Mouse (Mus musculus): ENCODE data around the gene Crisp3.

- no peak for TF ChIP-seq CTCF (IDR thresholded peaks at IDR 0.05; ENCODE audit: low read depth)
- TF ChIP-seq EP300 (IDR thresholded peaks at IDR 0.05; ENCODE audit: low read depth): no peak
Observed at GRCm38 (mm10) chr17:40252487-40252886, 10.4 kb upstream of the Crisp3 start.

Measured in liver, embryonic 14.5 days (tissue).